Mouse (Mus musculus) lung, embryonic 15.5 days (tissue): ENCODE data around the gene Adcy7. TPM values are rescaled to one million over a fixed set of nuclear protein-coding genes. Genes with fewer than 3 reads are reported as not detected.

ENCODE experiments used
- ATAC-seq: fragments of 200-750 bp; cut with Nextera tagmentation; 2 replicates; pipeline ENCODE4 v1.8.0; 2017; ENCODE audit warnings: moderate number of reproducible peaks, borderline replicate concordance; ENCODE audit not compliant: low FRiP score, low TSS enrichment; ENCODE audit errors: extremely low read depth
- H3K27ac ChIP-seq: fragments of 300-500 bp; sonication (generic); 2 replicates; pipeline ENCODE4 v1.5.1; 2015; ENCODE audit warnings: moderate library complexity, mild to moderate bottlenecking, inconsistent platforms
- H3K27me3 ChIP-seq: fragments of 300-500 bp; sonication (generic); 2 replicates; pipeline ENCODE4 v1.6.1; 2015; ENCODE audit warnings: inconsistent platforms
- H3K36me3 ChIP-seq: fragments of 300-500 bp; sonication (generic); 2 replicates; pipeline ENCODE4 v1.6.1; 2015; ENCODE audit warnings: inconsistent platforms
- H3K4me1 ChIP-seq: fragments of 300-500 bp; sonication (generic); 2 replicates; pipeline ENCODE4 v1.6.1; 2015; ENCODE audit warnings: inconsistent platforms
- H3K4me2 ChIP-seq: fragments of 300-500 bp; sonication (generic); 2 replicates; pipeline ENCODE4 v1.6.1; 2015; ENCODE audit warnings: inconsistent platforms, mild to moderate bottlenecking, moderate library complexity
- H3K4me3 ChIP-seq: fragments of 300-500 bp; sonication (generic); 2 replicates; pipeline ENCODE4 v1.5.1; 2015; ENCODE audit warnings: mild to moderate bottlenecking, inconsistent platforms
- H3K9ac ChIP-seq: fragments of 300-500 bp; sonication (generic); 2 replicates; pipeline ENCODE4 v1.6.1; 2015; ENCODE audit warnings: inconsistent platforms
- H3K9me3 ChIP-seq: fragments of 300-500 bp; sonication (generic); 2 replicates; pipeline ENCODE4 v1.6.1; 2016; ENCODE audit warnings: inconsistent platforms
- WGBS: fragments of 180-500 bp; shearing (Covaris S2); methylation state at CpG from one replicate; pipeline ENCODE4 v1.1.7; 2015; 5-methylcytosine and 5-hydroxymethylcytosine counted together
- polyA plus RNA-seq: library from polyadenylated mRNA; unstranded; fragments of >200 nt; fragmentation: Nextera tagmentation; extraction: Ambion mirVana; gene quantifications from 2 replicates; pipeline ENCODE4 v1.2.1, GENCODE M21; 2015

The Adcy7 gene
- polyA plus RNA-seq = 12.7 and 13.9 TPM in 2 replicates

GRCm38 (mm10) chr8:88272231-88273050 is at the start of gene Adcy7:
Gene Adcy7, plus strand, starts transcription at chr8:88272403.
- Histone ChIP-seq H3K9me3 (no peaks in the 10 kb centered on the region), H3K4me3 (peak within 1 kb of the TSS; percentile 50), H3K4me2 (peak within 1 kb of the TSS; percentile 94), H3K4me1 (peaks cover 18% of the 10 kb centered on the region), H3K27ac (no peak within 1 kb of the TSS), H3K9ac (peak within 1 kb of the TSS; percentile 52), H3K27me3 (peaks cover 8% of the 10 kb centered on the region; the same call in 1 of the 2 replicates), H3K36me3 (no peaks in the 10 kb centered on the region)
- peak; percentile 60; the same call in 1 of the 2 replicates for ATAC-seq
- 3% methylated on average over 64 of the region's 64 CpGs for WGBS

GRCm38 (mm10) chr8:88225358-88225757 is 46.8 kb upstream of the Adcy7 start:
- Histone ChIP-seq H3K9ac (no peak overlapping the region), H3K9me3 (no peaks in the 10 kb centered on the region), H3K4me2 (no peak overlapping the region), H3K36me3 (no peaks in the 10 kb centered on the region), H3K4me3 (no peak overlapping the region), H3K27ac (no peak overlapping the region), H3K27me3 (no peaks in the 10 kb centered on the region), H3K4me1 (peaks cover 23% of the 10 kb centered on the region)
- ATAC-seq = no peak
- 78% methylated on average over 5 of the region's 5 CpGs for WGBS

DNA sequence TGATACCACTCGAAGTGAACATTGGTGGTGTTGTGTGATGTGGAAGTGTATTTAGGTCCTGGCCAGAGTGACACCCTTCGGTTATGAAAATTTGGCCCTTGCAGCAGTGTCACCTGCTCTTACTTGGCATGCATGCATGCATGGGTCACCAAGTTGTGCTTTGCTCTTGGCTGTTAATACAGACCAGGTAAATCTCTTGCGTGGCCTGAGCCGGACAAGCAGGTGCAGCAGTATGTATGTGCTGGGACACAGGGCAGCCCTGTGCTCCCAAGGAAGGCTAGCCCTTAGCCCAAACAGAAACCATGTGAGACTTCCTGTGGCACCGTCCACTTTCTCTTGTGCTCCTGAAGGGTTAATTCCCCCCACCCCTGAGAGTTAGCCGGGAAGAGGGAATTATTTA is 44.4 kb upstream of the Adcy7 start:
- no peak overlapping the region; the same call in 1 of the 2 replicates for H3K4me2 ChIP-seq
- ATAC-seq = no peak
- no peak overlapping the region for H3K27ac ChIP-seq
- H3K36me3 ChIP-seq = no peaks in the 10 kb centered on the region
- H3K9ac ChIP-seq = no peak overlapping the region
- peaks cover 15% of the 10 kb centered on the region for H3K4me1 ChIP-seq
- WGBS = 55% methylated on average over 6 of the region's 6 CpGs
- H3K27me3 ChIP-seq = no peaks in the 10 kb centered on the region
- H3K4me3 ChIP-seq = no peak overlapping the region
- H3K9me3 ChIP-seq = no peaks in the 10 kb centered on the region

GRCm38 (mm10) chr8:88228286-88228685 is 43.9 kb upstream of the Adcy7 start:
- Histone ChIP-seq H3K9ac (no peak overlapping the region), H3K27me3 (no peaks in the 10 kb centered on the region), H3K36me3 (no peaks in the 10 kb centered on the region), H3K4me2 (no peak overlapping the region; the same call in 1 of the 2 replicates), H3K4me3 (no peak overlapping the region), H3K27ac (no peak overlapping the region), H3K4me1 (peaks cover 15% of the 10 kb centered on the region), H3K9me3 (no peaks in the 10 kb centered on the region)
- 14% methylated on average over 1 of the region's 1 CpGs for WGBS
- no peak for ATAC-seq

GRCm38 (mm10) chr8:88228800-88229199 is 43.4 kb upstream of the Adcy7 start:
- Histone ChIP-seq H3K4me3 (no peak overlapping the region), H3K9ac (no peak overlapping the region), H3K4me1 (peaks cover 15% of the 10 kb centered on the region), H3K36me3 (no peaks in the 10 kb centered on the region), H3K4me2 (no peak overlapping the region), H3K27ac (no peak overlapping the region), H3K27me3 (no peaks in the 10 kb centered on the region), H3K9me3 (no peaks in the 10 kb centered on the region)
- ATAC-seq = no peak
- WGBS = 56% methylated on average over 1 of the region's 1 CpGs

GRCm38 (mm10) chr8:88236666-88237065 is 35.5 kb upstream of the Adcy7 start:
- Histone ChIP-seq H3K4me1 (no peaks in the 10 kb centered on the region), H3K4me3 (no peak overlapping the region), H3K36me3 (no peaks in the 10 kb centered on the region), H3K27ac (no peak overlapping the region), H3K4me2 (no peak overlapping the region), H3K27me3 (no peaks in the 10 kb centered on the region), H3K9me3 (no peaks in the 10 kb centered on the region), H3K9ac (no peak overlapping the region)
- WGBS = 69% methylated on average over 2 of the region's 2 CpGs
- ATAC-seq = no peak

- no peak overlapping the region for H3K4me3 ChIP-seq
- no peaks in the 10 kb centered on the region for H3K27me3 ChIP-seq
- ATAC-seq = no peak
- no peak overlapping the region for H3K27ac ChIP-seq
- H3K4me2 ChIP-seq = no peak overlapping the region
- H3K4me1 ChIP-seq = no peaks in the 10 kb centered on the region
- H3K36me3 ChIP-seq = no peaks in the 10 kb centered on the region
- H3K9ac ChIP-seq = no peak overlapping the region
- no peaks in the 10 kb centered on the region for H3K9me3 ChIP-seq
- 58% methylated on average over 2 of the region's 2 CpGs for WGBS
Observed at GRCm38 (mm10) chr8:88237606-88238005, 34.6 kb upstream of the Adcy7 start.

- no peak overlapping the region for H3K9ac ChIP-seq
- H3K27ac ChIP-seq = no peak overlapping the region
- H3K9me3 ChIP-seq = no peaks in the 10 kb centered on the region
- H3K4me3 ChIP-seq = no peak overlapping the region
- no peaks in the 10 kb centered on the region for H3K36me3 ChIP-seq
- no peak for ATAC-seq
- no peaks in the 10 kb centered on the region for H3K4me1 ChIP-seq
- 84% methylated on average over 5 of the region's 5 CpGs for WGBS
- H3K27me3 ChIP-seq = no peaks in the 10 kb centered on the region
- H3K4me2 ChIP-seq = no peak overlapping the region
Observed at GRCm38 (mm10) chr8:88239277-88239676, 32.9 kb upstream of the Adcy7 start.

- no peak for ATAC-seq
- no peak overlapping the region for H3K9ac ChIP-seq
- no peaks in the 10 kb centered on the region for H3K27me3 ChIP-seq
- no peak overlapping the region for H3K4me2 ChIP-seq
- peaks cover 6% of the 10 kb centered on the region; the same call in 1 of the 2 replicates for H3K36me3 ChIP-seq
- H3K4me3 ChIP-seq = no peak overlapping the region
- H3K4me1 ChIP-seq = no peaks in the 10 kb centered on the region
- 80% methylated on average over 4 of the region's 4 CpGs for WGBS
- no peak overlapping the region for H3K27ac ChIP-seq
- no peaks in the 10 kb centered on the region for H3K9me3 ChIP-seq
Observed at GRCm38 (mm10) chr8:88241871-88242270, 30.3 kb upstream of the Adcy7 start.

GRCm38 (mm10) chr8:88244298-88244697 is 27.9 kb upstream of the Adcy7 start:
- H3K36me3 ChIP-seq = peaks cover 17% of the 10 kb centered on the region
- no peak for ATAC-seq
- H3K27ac ChIP-seq = no peak overlapping the region
- no peaks in the 10 kb centered on the region for H3K4me1 ChIP-seq
- no peak overlapping the region for H3K9ac ChIP-seq
- H3K4me2 ChIP-seq = no peak overlapping the region
- H3K27me3 ChIP-seq = no peaks in the 10 kb centered on the region
- no peak overlapping the region for H3K4me3 ChIP-seq
- 71% methylated on average over 4 of the region's 4 CpGs for WGBS
- no peaks in the 10 kb centered on the region for H3K9me3 ChIP-seq

DNA sequence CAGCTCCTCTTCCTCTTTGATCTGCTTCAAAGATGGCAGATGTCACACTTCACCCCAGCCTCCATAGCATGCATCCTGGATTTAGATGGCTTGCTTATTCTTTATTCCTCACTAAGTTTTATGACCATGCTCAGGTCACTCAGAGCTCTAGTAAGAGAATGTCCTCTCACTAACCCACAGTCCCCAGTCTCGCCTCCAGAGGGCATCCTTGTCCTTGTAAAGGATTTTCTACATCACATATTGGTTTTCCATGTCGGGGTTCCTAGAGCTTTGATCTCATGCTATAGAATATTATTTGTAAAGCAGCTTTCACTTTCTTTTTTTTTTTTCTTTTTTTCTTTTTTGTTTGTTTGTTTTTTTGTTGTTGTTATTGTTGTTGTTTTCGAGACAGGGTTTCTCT is 19.4 kb upstream of the Adcy7 start:
- Histone ChIP-seq H3K4me3 (no peak overlapping the region), H3K27ac (no peak overlapping the region), H3K9me3 (no peaks in the 10 kb centered on the region), H3K27me3 (no peaks in the 10 kb centered on the region), H3K36me3 (peaks cover 61% of the 10 kb centered on the region), H3K4me2 (no peak overlapping the region), H3K9ac (no peak overlapping the region), H3K4me1 (no peaks in the 10 kb centered on the region)
- ATAC-seq = no peak
- 73% methylated on average over 3 of the region's 3 CpGs for WGBS

- Histone ChIP-seq H3K9ac (no peak overlapping the region), H3K9me3 (no peaks in the 10 kb centered on the region), H3K4me1 (no peaks in the 10 kb centered on the region), H3K27me3 (no peaks in the 10 kb centered on the region), H3K4me2 (no peak overlapping the region), H3K36me3 (peaks cover 51% of the 10 kb centered on the region), H3K4me3 (no peak overlapping the region), H3K27ac (no peak overlapping the region)
- WGBS = 78% methylated on average over 7 of the region's 7 CpGs
- no peak for ATAC-seq
Observed at GRCm38 (mm10) chr8:88254957-88255356, 17.2 kb upstream of the Adcy7 start.
